Mouse (Mus musculus): ENCODE measurements at regions not wholly inside any gene's neighbourhood (a gene's known extent, or its start where the extent isn't known, plus 50 kb on each side); places are given as distances from the start of the nearest gene placed in this dataset.

- TF ChIP-seq GATA1 (IDR thresholded peaks at IDR 0.05; ENCODE audit: low read length) = no peak
- no peak for TF ChIP-seq TAL1 (IDR thresholded peaks at IDR 0.05; ENCODE audit: low read length)
These were observed 523.6 kb upstream of the Tmpo start for GRCm38 (mm10) chr10:91704751-91705150.
